Mouse (Mus musculus) ES-E14 (cell line): ENCODE measurements around the gene Gm9573. TPM values are rescaled to one million over a fixed set of nuclear protein-coding genes. Genes with fewer than 3 reads are reported as not detected.

Experiments
- DNase-seq: peaks from one replicate; pipeline ENCODE4 v3.0.0-alpha.2; 2013; ENCODE audit warnings: low read depth, low spot score
- H3K27ac ChIP-seq: 2 replicates; pipeline ENCODE4 v1.5.1; 2012; ENCODE audit warnings: low read depth, mild to moderate bottlenecking, low read length, moderate library complexity, mixed read lengths; ENCODE audit not compliant: poor library complexity, insufficient read depth, severe bottlenecking
- H3K36me3 ChIP-seq: 2 replicates; pipeline ENCODE4 v1.6.1; 2012; ENCODE audit warnings: mild to moderate bottlenecking, low read length, moderate library complexity, mixed read lengths; ENCODE audit not compliant: control insufficient read depth, poor library complexity, insufficient read depth, severe bottlenecking
- H3K4me1 ChIP-seq, 2 experiments: fragments of 150-350 bp in 1 of 2; sonication (generic) in 1 of 2; 2 replicates each; pipeline ENCODE4 v1.6.1; 2012; ENCODE audit warnings: low read length in 2 of 2, mild to moderate bottlenecking in 1 of 2, mixed read lengths in 1 of 2; ENCODE audit not compliant: control insufficient read depth in 2 of 2, insufficient read depth in 2 of 2, poor library complexity in 1 of 2
- H3K4me3 ChIP-seq, 2 experiments: fragments of 150-350 bp in 1 of 2; sonication (generic) in 1 of 2; 2 replicates each; pipeline ENCODE4 v1.5.1; 2012; ENCODE audit warnings: low read length in 2 of 2, low read depth in 1 of 2, mild to moderate bottlenecking in 1 of 2, mixed read lengths in 1 of 2; ENCODE audit not compliant: insufficient read depth in 1 of 2, poor library complexity in 1 of 2, severe bottlenecking in 1 of 2
- H3K9ac ChIP-seq: 2 replicates; pipeline ENCODE4 v1.6.1; 2012; ENCODE audit warnings: low read depth, mild to moderate bottlenecking, low read length, mixed read lengths; ENCODE audit not compliant: poor library complexity, insufficient read depth, severe bottlenecking
- H3K9me3 ChIP-seq: fragments of 150-350 bp; sonication (generic); 2 replicates; pipeline ENCODE4 v1.6.1; 2012; ENCODE audit warnings: low read depth, mild to moderate bottlenecking, low read length; ENCODE audit not compliant: control insufficient read depth, insufficient read depth
- CHD2 ChIP-seq: IDR thresholded peaks from 2 replicates; pipeline ENCODE4 v1.6.1; 2014; ENCODE audit warnings: mild to moderate bottlenecking, low read depth, low read length, inconsistent platforms
- HCFC1 ChIP-seq: IDR thresholded peaks from 2 replicates; pipeline ENCODE4 v1.6.1; 2012; ENCODE audit warnings: low read length, inconsistent platforms, borderline replicate concordance; ENCODE audit not compliant: insufficient read depth
- MAFK ChIP-seq: IDR thresholded peaks from 2 replicates; pipeline ENCODE4 v1.6.1; 2014; ENCODE audit warnings: mild to moderate bottlenecking, low read depth, low read length, inconsistent platforms; ENCODE audit not compliant: insufficient read depth
- ZC3H11A ChIP-seq: IDR thresholded peaks from 2 replicates; pipeline ENCODE4 v1.6.1; 2012; ENCODE audit warnings: low read depth, mild to moderate bottlenecking, inconsistent platforms, low read length, borderline replicate concordance
- ZNF384 ChIP-seq: IDR thresholded peaks from 2 replicates; pipeline ENCODE4 v1.6.1; 2012; ENCODE audit warnings: low read depth, low read length, inconsistent platforms
- in situ Hi-C, 2 experiments: fragments of 600-800 bp; cut with MboI; formaldehyde crosslinking; loops; one replicate each; pipeline ENCODE4 v1.15.1; 2025; ENCODE audit warnings: low sequenced_read_pairs in 2 of 2, inconsistent platforms in 1 of 2; ENCODE audit not compliant: unreplicated experiment in 2 of 2
- total RNA-seq: library from RNA; depleted of rRNA; stranded (reverse); fragments of 300-350 nt; gene quantifications from 2 replicates; pipeline ENCODE4 v1.2.3, GENCODE M21; 2012; rRNA removed

Gene Gm9573
- total RNA-seq: not detected in 2 replicates

- no peaks in the 10 kb centered on the region for H3K36me3 ChIP-seq
- peaks cover 4% of the 10 kb centered on the region; the same call in 1 of the 2 replicates for H3K9me3 ChIP-seq
- no peak for TF ChIP-seq MAFK
- TF ChIP-seq ZNF384: no peak
- no peak for TF ChIP-seq HCFC1
- TF ChIP-seq CHD2: no peak
- no peak for TF ChIP-seq ZC3H11A
- H3K27ac ChIP-seq: no peak within 1 kb of the TSS
- H3K9ac ChIP-seq: no peak within 1 kb of the TSS
- no peak for DNase-seq
- no peaks in the 10 kb centered on the region for H3K4me1 ChIP-seq
- in situ Hi-C loops: no loop called here
- H3K4me3 ChIP-seq: no peak within 1 kb of the TSS
These were observed at the start of gene Gm9573 for GRCm38 (mm10) chr17:35626537-35626936. Gm9573 (minus strand) TSS chr17:35626637.

- H3K36me3 ChIP-seq: peaks cover 21% of the 10 kb centered on the region; the same call in 1 of the 2 replicates
- DNase-seq: peak; percentile 93
- H3K4me3 ChIP-seq: peak within 1 kb of the TSS; percentile 88 to 89
- TF ChIP-seq CHD2: peak; percentile 66; the same call in 1 of the 2 replicates
- TF ChIP-seq MAFK: no peak
- TF ChIP-seq HCFC1: peak; percentile 95
- no peak for TF ChIP-seq ZC3H11A
- in situ Hi-C loops: no loop called here
- no peaks in the 10 kb centered on the region for H3K9me3 ChIP-seq
- no peaks in the 10 kb centered on the region; a peak in 1 of 4 replicates for H3K4me1 ChIP-seq
- H3K9ac ChIP-seq: peak within 1 kb of the TSS; percentile 86
- no peak within 1 kb of the TSS for H3K27ac ChIP-seq
These were observed 47.1 kb upstream of the Gm9573 start, which contains the start of gene Gtf2h4 for GRCm38 (mm10) chr17:35673416-35674035. Gtf2h4 (minus strand) TSS chr17:35673739.

GRCm38 (mm10) chr17:35672527-35672926 lies 46.1 kb upstream of the Gm9573 start:
- no peak for DNase-seq
- no peaks in the 10 kb centered on the region; a peak in 1 of 4 replicates for H3K4me1 ChIP-seq
- no peaks in the 10 kb centered on the region for H3K9me3 ChIP-seq
- 0 out of 4 replicates have a peak overlapping the region, but pooled peaks of 1 of the 2 experiments have one; percentile 88 for H3K4me3 ChIP-seq
- peaks cover 23% of the 10 kb centered on the region; the same call in 1 of the 2 replicates for H3K36me3 ChIP-seq
- TF ChIP-seq MAFK (no peak), ZNF384 (no peak), ZC3H11A (no peak), CHD2 (no peak), HCFC1 (no peak)
- in situ Hi-C loops: no loop called here
- no peak overlapping the region for H3K27ac ChIP-seq
- no peak overlapping the region for H3K9ac ChIP-seq

GRCm38 (mm10) chr17:35671846-35672245 lies 45.4 kb upstream of the Gm9573 start:
- DNase-seq: no peak
- no peaks in the 10 kb centered on the region for H3K9me3 ChIP-seq
- no peak overlapping the region for H3K27ac ChIP-seq
- H3K9ac ChIP-seq: no peak overlapping the region
- in situ Hi-C loops: no loop called here
- no peak overlapping the region for H3K4me3 ChIP-seq
- TF ChIP-seq HCFC1 (no peak), ZNF384 (no peak), ZC3H11A (no peak), CHD2 (no peak), MAFK (no peak)
- H3K4me1 ChIP-seq: no peaks in the 10 kb centered on the region; a peak in 1 of 4 replicates
- H3K36me3 ChIP-seq: peaks cover 23% of the 10 kb centered on the region; the same call in 1 of the 2 replicates
